Mouse (Mus musculus): ENCODE measurements at regions not wholly inside any gene's neighbourhood (a gene's known extent, or its start where the extent isn't known, plus 50 kb on each side); places are given as distances from the start of the nearest gene placed in this dataset.

- TF ChIP-seq CTCF (conservative IDR thresholded peaks at IDR 0.05; ENCODE audit: insufficient read depth, insufficient read length, low read depth, low read length) (no peak), POLR2A (IDR thresholded peaks at IDR 0.05; ENCODE audit: low read depth, low read length) (no peak)
These were observed 127.6 kb upstream of the Ccnd1 start for GRCm38 (mm10) chr7:145067366-145067765.
